Mouse (Mus musculus): ENCODE data around the gene D030056L22Rik. TPM values are rescaled to one million over a fixed set of nuclear protein-coding genes. Genes with fewer than 3 reads are reported as not detected.

Gene D030056L22Rik
- total RNA-seq (2012; rRNA removed) (20.6 and 24.1 TPM in 2 replicates), total RNA-seq (2014; rRNA removed) (73.7 and 76.0 TPM in 2 replicates), polyA plus RNA-seq (2012; ENCODE audit: insufficient read length, low read depth) (24.7 and 29.2 TPM in 2 replicates)

GRCm38 (mm10) chr19:18712866-18713300 lies at the start of gene D030056L22Rik:
TSS of gene D030056L22Rik (plus strand) at chr19:18713193.
- H3K27me3 ChIP-seq (replicated peaks), result no peaks in the 10 kb centered on the region
- TF ChIP-seq POLR2A (IDR thresholded peaks at IDR 0.05; ENCODE audit: low read depth, low read length), result peak; percentile 82
- peak; percentile 5; the same call in 1 of the 2 replicates for TF ChIP-seq MAFK (IDR thresholded peaks at IDR 0.05; ENCODE audit: insufficient replicate concordance, low read length)
- TF ChIP-seq EP300 (IDR thresholded peaks at IDR 0.05; ENCODE audit: low read length), result no peak
- TF ChIP-seq JUND (conservative IDR thresholded peaks at IDR 0.05; ENCODE audit: low read depth, low read length), result no peak
- TF ChIP-seq HCFC1 (IDR thresholded peaks at IDR 0.05; ENCODE audit: low read depth, low read length), result peak; percentile 89
- TF ChIP-seq USF2 (conservative IDR thresholded peaks at IDR 0.05; ENCODE audit: low read depth, low read length), result no peak
- peak; percentile 34 for TF ChIP-seq RAD21 (IDR thresholded peaks at IDR 0.05; ENCODE audit: low read depth, low read length)
- peak; percentile 51 for TF ChIP-seq SMC3 (IDR thresholded peaks at IDR 0.05; ENCODE audit: low read depth, low read length)
- peak; percentile 90 for TF ChIP-seq ELF1 (IDR thresholded peaks at IDR 0.05; ENCODE audit: low read depth, low read length)
- peak; percentile 53 for TF ChIP-seq SIN3A (IDR thresholded peaks at IDR 0.05; ENCODE audit: low read length)
- TF ChIP-seq MEF2A (IDR thresholded peaks at IDR 0.05; ENCODE audit: borderline replicate concordance, low read depth, low read length), result no peak; the same call in 1 of the 2 replicates
- no peak for TF ChIP-seq CHD1 (IDR thresholded peaks at IDR 0.05; ENCODE audit: low read depth, low read length)
- TF ChIP-seq ZNF384 (IDR thresholded peaks at IDR 0.05; ENCODE audit: low read depth, low read length), result peak; percentile 2
- TF ChIP-seq NELFE (IDR thresholded peaks at IDR 0.05; ENCODE audit: low read depth, low read length), result peak; percentile 88
- peak; percentile 28; the same call in 1 of the 2 replicates for TF ChIP-seq MXI1 (IDR thresholded peaks at IDR 0.05; ENCODE audit: low read depth, low read length)
- TF ChIP-seq ZKSCAN1 (IDR thresholded peaks at IDR 0.05; ENCODE audit: borderline replicate concordance, low read depth, low read length), result no peak
- TF ChIP-seq UBTF (IDR thresholded peaks at IDR 0.05; ENCODE audit: low read depth, low read length), result peak; percentile 97
- peak in 1 of 2 experiments; percentile 79; a peak in 2 of 4 replicates for TF ChIP-seq CTCF (conservative IDR thresholded peaks at IDR 0.05 in 1 of 2, IDR thresholded peaks at IDR 0.05 in 1 of 2; ENCODE audit: low read depth in 2 of 2, low read length in 2 of 2)
- peak; percentile 69 for TF ChIP-seq ZMIZ1 (IDR thresholded peaks at IDR 0.05; ENCODE audit: low read depth, low read length)
- TF ChIP-seq IRF4 (IDR thresholded peaks at IDR 0.05; ENCODE audit: low read depth, low read length), result peak; percentile 65
- TF ChIP-seq BHLHE40 (IDR thresholded peaks at IDR 0.05; ENCODE audit: low read depth, low read length), result 0 out of 2 replicates have a peak, but pooled peaks have one; percentile 7
- peak; percentile 63; the same call in 1 of the 2 replicates for TF ChIP-seq MAX (IDR thresholded peaks at IDR 0.05; ENCODE audit: low read length)
- TF ChIP-seq MAZ (IDR thresholded peaks at IDR 0.05; ENCODE audit: low read depth, low read length), result 0 out of 2 replicates have a peak, but pooled peaks have one; percentile 29
- peak; percentile 90 for TF ChIP-seq NRF1 (IDR thresholded peaks at IDR 0.05; ENCODE audit: low read depth, low read length)
- TF ChIP-seq MYC (IDR thresholded peaks at IDR 0.05; ENCODE audit: low read depth, low read length), result peak; percentile 20; the same call in 1 of the 2 replicates
- TF ChIP-seq ZC3H11A (IDR thresholded peaks at IDR 0.05; ENCODE audit: low read depth, low read length), result no peak
- TF ChIP-seq POLR2AphosphoS2 (IDR thresholded peaks at IDR 0.05; ENCODE audit: low read depth, low read length), result 0 out of 2 replicates have a peak, but pooled peaks have one; percentile 53
- TF ChIP-seq TBP (conservative IDR thresholded peaks at IDR 0.05; ENCODE audit: low read depth, low read length), result peak; percentile 78
- peak; percentile 85; the same call in 1 of the 2 replicates for TF ChIP-seq KAT2A (IDR thresholded peaks at IDR 0.05; ENCODE audit: insufficient replicate concordance, low read length)
- TF ChIP-seq ETS1 (conservative IDR thresholded peaks at IDR 0.05; ENCODE audit: low read depth, low read length), result no peak
- peak; percentile 88 for TF ChIP-seq TCF12 (IDR thresholded peaks at IDR 0.05; ENCODE audit: low read depth, low read length)
- H3K4me1 ChIP-seq (ENCODE audit: control insufficient read depth in 1 of 2, insufficient read depth in 2 of 2), result peaks cover 11 to 28% of the 10 kb centered on the region in 2 experiments; a peak in 3 of 4 replicates
- peak within 1 kb of the TSS; percentile 91 for H3K4me2 ChIP-seq (ENCODE audit: insufficient read depth, low read depth, poor library complexity, severe bottlenecking)
- peak within 1 kb of the TSS; percentile 54 for H3K27ac ChIP-seq (ENCODE audit: insufficient read depth, low read depth)
- peaks cover 37% of the 10 kb centered on the region for H3K79me2 ChIP-seq (replicated peaks; ENCODE audit: control insufficient read depth, extremely low read depth, insufficient read depth, poor library complexity, severe bottlenecking)
- peak within 1 kb of the TSS; percentile 86 for H3K9ac ChIP-seq (ENCODE audit: insufficient read depth, low read depth)
- in situ Hi-C loops (cut with MboI; ENCODE audit: low pct_ligation_motif_present, low pct_unique_long_range_greater_than_20kb, low sequenced_read_pairs), result loop anchor here (5.0 kb wide), 1 partner anchor 119 kb away; no protein-coding TSS in a partner anchor
- H3K36me3 ChIP-seq (replicated peaks in 1 of 2; ENCODE audit: control insufficient read depth in 1 of 2, insufficient read depth in 1 of 2, low read length in 1 of 2), result peaks cover 4 to 22% of the 10 kb centered on the region in 2 experiments
- H3K9me3 ChIP-seq (replicated peaks; ENCODE audit: low read length), result no peaks in the 10 kb centered on the region
- DNase-seq (ENCODE audit: extremely low read depth), result peak; percentile 98
- peak within 1 kb of the TSS; percentile 65 to 93 (median 91) for H3K4me3 ChIP-seq (replicated peaks in 1 of 3; ENCODE audit: low read depth in 2 of 3, low read length in 2 of 3, poor library complexity in 1 of 3)
- dilution Hi-C loops (cut with MboI; ENCODE audit: extremely low pct_ligation_motif_present, extremely low pct_unique_long_range_greater_than_20kb, low sequenced_read_pairs), result no loop called here

Measured in CH12.LX (cell line).